Mouse (Mus musculus): ENCODE measurements around the gene Cog8. TPM values are rescaled to one million over a fixed set of nuclear protein-coding genes. Genes with fewer than 3 reads are reported as not detected.
"Not testable (repeated sequence)": the region's sequence is repeated elsewhere in the genome, so short reads cannot be mapped to it uniquely, and the experiment has no call there.

Cog8 gene
- polyA plus RNA-seq, 1 experiment from 2014 or later, result 39.3 TPM

- Histone ChIP-seq H3K27ac (ENCODE audit: low read length) (peak within 1 kb of the TSS; percentile 89), H3K9ac (replicated peaks; ENCODE audit: low read depth, low read length) (peak within 1 kb of the TSS; percentile 72), H3K27me3 (replicated peaks; ENCODE audit: control insufficient read depth, insufficient read depth, low read length) (no peaks in the 10 kb centered on the region), H3K4me3 (replicated peaks; ENCODE audit: low read length) (peak within 1 kb of the TSS; percentile 63), H3K4me2 (ENCODE audit: low read length) (peak within 1 kb of the TSS; percentile 90), H3K9me3 (ENCODE audit: control insufficient read depth, low read length) (no peaks in the 10 kb centered on the region), H3K36me3 (ENCODE audit: control insufficient read depth, insufficient read depth) (peaks cover 33% of the 10 kb centered on the region), H3K4me1 (replicated peaks; ENCODE audit: control insufficient read depth, insufficient read depth, low read length) (peaks cover 16% of the 10 kb centered on the region)
- under 1% methylated on average over 83 of the region's 87 CpGs for WGBS
- ATAC-seq, result peak; percentile 90
These were observed 8.2 kb downstream of the Cog8 start, which contains the start of gene Pdf for GRCm38 (mm10) chr8:107048061-107048941. TSS of gene Pdf (minus strand) at chr8:107048614.

DNA sequence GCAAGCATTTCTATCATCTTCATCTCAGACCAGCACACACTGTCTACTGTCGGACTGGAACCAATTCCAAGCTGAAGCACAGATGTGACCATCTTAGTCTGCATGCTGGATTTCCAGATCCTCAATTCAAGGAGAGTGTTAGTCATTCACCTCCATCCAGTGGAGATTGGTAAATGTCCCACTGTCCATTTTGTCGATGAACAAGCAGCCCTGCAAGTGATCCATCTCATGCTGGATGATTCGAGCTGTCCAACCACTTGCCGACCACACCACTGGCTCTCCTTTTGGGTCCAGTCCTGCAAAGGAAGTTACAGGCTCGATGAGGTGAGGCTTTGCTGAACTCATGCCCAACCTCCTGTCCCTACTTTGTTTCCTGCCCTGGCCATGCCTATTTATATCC lies 9.5 kb downstream of the Cog8 start:
- no peaks in the 10 kb centered on the region for H3K9me3 ChIP-seq (ENCODE audit: control insufficient read depth, low read length)
- peaks cover 16% of the 10 kb centered on the region for H3K4me1 ChIP-seq (replicated peaks; ENCODE audit: control insufficient read depth, insufficient read depth, low read length)
- WGBS, result 87% methylated on average over 5 of the region's 5 CpGs
- H3K36me3 ChIP-seq (ENCODE audit: control insufficient read depth, insufficient read depth), result peaks cover 30% of the 10 kb centered on the region
- H3K4me3 ChIP-seq (replicated peaks; ENCODE audit: low read length), result no peak overlapping the region
- H3K27ac ChIP-seq (ENCODE audit: low read length), result no peak overlapping the region
- ATAC-seq, result no peak
- no peak overlapping the region for H3K4me2 ChIP-seq (ENCODE audit: low read length)
- no peak overlapping the region for H3K9ac ChIP-seq (replicated peaks; ENCODE audit: low read depth, low read length)
- no peaks in the 10 kb centered on the region for H3K27me3 ChIP-seq (replicated peaks; ENCODE audit: control insufficient read depth, insufficient read depth, low read length)

GRCm38 (mm10) chr8:107045478-107045877 lies 11.0 kb downstream of the Cog8 start:
- peaks cover 16% of the 10 kb centered on the region for H3K4me1 ChIP-seq (replicated peaks; ENCODE audit: control insufficient read depth, insufficient read depth, low read length)
- 92% methylated on average over 6 of the region's 6 CpGs for WGBS
- no peak overlapping the region for H3K4me2 ChIP-seq (ENCODE audit: low read length)
- no peak overlapping the region for H3K4me3 ChIP-seq (replicated peaks; ENCODE audit: low read length)
- no peak for ATAC-seq
- H3K36me3 ChIP-seq (ENCODE audit: control insufficient read depth, insufficient read depth), result peaks cover 32% of the 10 kb centered on the region
- no peak overlapping the region for H3K9ac ChIP-seq (replicated peaks; ENCODE audit: low read depth, low read length)
- no peaks in the 10 kb centered on the region for H3K27me3 ChIP-seq (replicated peaks; ENCODE audit: control insufficient read depth, insufficient read depth, low read length)
- H3K9me3 ChIP-seq (ENCODE audit: control insufficient read depth, low read length), result no peaks in the 10 kb centered on the region
- H3K27ac ChIP-seq (ENCODE audit: low read length), result no peak overlapping the region

DNA sequence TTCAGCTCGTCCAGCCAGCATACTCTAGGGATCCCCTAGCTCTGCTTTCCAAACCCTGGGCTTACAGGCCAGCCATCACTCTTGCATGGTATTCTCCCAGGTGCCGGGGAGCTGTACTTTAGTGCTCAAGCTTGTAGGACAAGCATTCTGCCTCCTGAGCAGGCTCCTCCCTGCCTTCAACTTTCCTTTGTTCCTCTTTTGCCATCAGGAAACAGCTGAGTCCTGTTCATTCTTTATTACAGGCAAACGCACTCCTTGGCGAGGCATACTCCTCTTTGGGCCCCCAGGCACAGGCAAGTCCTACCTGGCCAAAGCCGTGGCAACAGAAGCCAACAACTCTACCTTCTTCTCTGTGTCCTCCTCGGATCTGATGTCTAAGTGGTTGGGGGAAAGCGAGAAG lies 15.9 kb downstream of the Cog8 start:
- H3K4me2 ChIP-seq (ENCODE audit: low read length), result no peak overlapping the region
- no peak overlapping the region for H3K27ac ChIP-seq (ENCODE audit: low read length)
- H3K9ac ChIP-seq (replicated peaks; ENCODE audit: low read depth, low read length), result no peak overlapping the region
- no peaks in the 10 kb centered on the region for H3K9me3 ChIP-seq (ENCODE audit: control insufficient read depth, low read length)
- ATAC-seq, result no peak
- H3K4me1 ChIP-seq (replicated peaks; ENCODE audit: control insufficient read depth, insufficient read depth, low read length), result no peaks in the 10 kb centered on the region
- H3K36me3 ChIP-seq (ENCODE audit: control insufficient read depth, insufficient read depth), result peaks cover 43% of the 10 kb centered on the region
- 89% methylated on average over 7 of the region's 7 CpGs for WGBS
- H3K4me3 ChIP-seq (replicated peaks; ENCODE audit: low read length), result no peak overlapping the region
- no peaks in the 10 kb centered on the region for H3K27me3 ChIP-seq (replicated peaks; ENCODE audit: control insufficient read depth, insufficient read depth, low read length)

DNA sequence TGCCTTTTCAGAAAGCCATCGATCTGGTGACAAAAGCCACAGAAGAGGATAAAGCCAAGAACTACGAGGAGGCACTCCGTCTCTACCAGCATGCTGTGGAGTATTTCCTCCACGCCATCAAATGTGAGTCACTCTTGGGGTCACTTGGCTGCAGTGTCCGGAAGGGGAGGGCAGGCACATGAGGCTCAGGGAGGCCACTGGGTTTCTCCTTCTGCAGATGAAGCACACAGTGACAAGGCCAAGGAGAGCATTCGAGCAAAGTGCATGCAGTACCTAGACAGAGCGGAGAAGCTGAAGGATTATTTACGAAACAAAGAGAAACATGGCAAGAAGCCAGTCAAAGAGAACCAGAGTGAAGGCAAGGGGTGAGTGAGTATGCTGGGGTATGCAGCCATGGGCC lies 19.9 kb downstream of the Cog8 start:
- H3K27me3 ChIP-seq (replicated peaks; ENCODE audit: control insufficient read depth, insufficient read depth, low read length), result no peaks in the 10 kb centered on the region
- H3K9me3 ChIP-seq (ENCODE audit: control insufficient read depth, low read length), result no peaks in the 10 kb centered on the region
- no peak overlapping the region for H3K4me2 ChIP-seq (ENCODE audit: low read length)
- peaks cover 21% of the 10 kb centered on the region for H3K36me3 ChIP-seq (ENCODE audit: control insufficient read depth, insufficient read depth)
- WGBS, result 84% methylated on average over 8 of the region's 8 CpGs
- no peak overlapping the region for H3K9ac ChIP-seq (replicated peaks; ENCODE audit: low read depth, low read length)
- no peak overlapping the region for H3K4me3 ChIP-seq (replicated peaks; ENCODE audit: low read length)
- H3K4me1 ChIP-seq (replicated peaks; ENCODE audit: control insufficient read depth, insufficient read depth, low read length), result peaks cover 18% of the 10 kb centered on the region
- no peak for ATAC-seq
- no peak overlapping the region for H3K27ac ChIP-seq (ENCODE audit: low read length)

DNA sequence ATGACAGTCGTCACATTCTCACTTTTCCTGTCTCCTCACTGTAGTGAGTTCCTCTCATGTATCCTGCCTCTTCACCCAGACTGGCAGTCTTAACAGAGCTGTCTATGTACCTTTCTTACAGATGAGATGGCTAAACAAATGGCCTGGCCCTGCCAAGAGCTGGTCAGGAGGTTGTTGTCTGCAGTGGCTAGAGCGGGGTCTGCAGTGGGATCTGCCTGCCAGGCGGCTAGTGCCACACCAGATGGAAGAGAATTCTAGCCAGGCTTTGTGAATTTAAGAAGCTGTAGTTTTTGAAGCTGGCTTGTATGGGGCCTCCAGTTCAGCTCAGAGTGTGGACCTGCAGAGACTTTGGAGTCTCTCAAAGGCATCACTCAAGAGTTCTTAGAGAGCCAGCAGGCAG lies 20.8 kb downstream of the Cog8 start:
- Histone ChIP-seq H3K9me3 (ENCODE audit: control insufficient read depth, low read length) (no peaks in the 10 kb centered on the region), H3K27ac (ENCODE audit: low read length) (no peak overlapping the region), H3K27me3 (replicated peaks; ENCODE audit: control insufficient read depth, insufficient read depth, low read length) (no peaks in the 10 kb centered on the region), H3K4me1 (replicated peaks; ENCODE audit: control insufficient read depth, insufficient read depth, low read length) (peaks cover 18% of the 10 kb centered on the region), H3K9ac (replicated peaks; ENCODE audit: low read depth, low read length) (no peak overlapping the region), H3K36me3 (ENCODE audit: control insufficient read depth, insufficient read depth) (peaks cover 15% of the 10 kb centered on the region), H3K4me3 (replicated peaks; ENCODE audit: low read length) (no peak overlapping the region), H3K4me2 (ENCODE audit: low read length) (no peak overlapping the region)
- ATAC-seq, result no peak
- WGBS, result 88% methylated on average over 3 of the region's 3 CpGs

- WGBS, result 91% methylated on average over 2 of the region's 2 CpGs
- ATAC-seq; H3K27ac ChIP-seq (ENCODE audit: low read length); H3K9ac ChIP-seq (replicated peaks; ENCODE audit: low read depth, low read length); H3K4me2 ChIP-seq (ENCODE audit: low read length); H3K9me3 ChIP-seq (ENCODE audit: control insufficient read depth, low read length); H3K36me3 ChIP-seq (ENCODE audit: control insufficient read depth, insufficient read depth); H3K27me3 ChIP-seq (replicated peaks; ENCODE audit: control insufficient read depth, insufficient read depth, low read length); H3K4me3 ChIP-seq (replicated peaks; ENCODE audit: low read length): not testable (repeated sequence)
- H3K4me1 ChIP-seq (replicated peaks; ENCODE audit: control insufficient read depth, insufficient read depth, low read length), result peaks cover 18% of the 10 kb centered on the region
These were observed 22.9 kb downstream of the Cog8 start for GRCm38 (mm10) chr8:107033609-107034008.

DNA sequence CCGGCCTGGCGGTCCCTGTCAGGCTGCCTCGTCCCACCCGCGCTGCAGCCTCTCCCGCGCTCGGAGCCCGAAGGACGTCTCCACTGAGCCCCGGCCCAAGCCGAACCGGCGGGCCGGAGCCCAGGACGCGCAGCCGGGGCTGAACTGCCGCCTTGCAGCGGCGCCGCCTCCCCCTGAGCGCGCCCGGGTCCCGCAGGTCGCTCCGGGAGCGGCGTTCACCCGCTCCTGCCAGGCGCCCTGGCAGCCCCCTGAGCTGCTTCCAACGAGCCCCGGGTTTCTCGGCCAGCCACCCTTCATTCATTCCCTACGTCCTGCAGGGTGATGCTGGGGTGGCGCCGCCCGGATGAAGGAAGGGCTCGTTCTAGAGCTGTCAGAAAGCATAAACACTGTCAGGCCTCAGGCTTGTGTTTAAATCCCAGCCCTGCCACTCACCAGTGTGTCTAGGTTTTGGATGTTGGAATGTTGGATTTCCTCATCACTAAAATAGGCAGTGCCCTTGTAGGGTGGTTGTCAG lies 24.9 kb downstream of the Cog8 start:
- Histone ChIP-seq H3K9me3 (ENCODE audit: control insufficient read depth, low read length) (no peaks in the 10 kb centered on the region), H3K9ac (replicated peaks; ENCODE audit: low read depth, low read length) (peak overlapping the region; percentile 85), H3K4me2 (ENCODE audit: low read length) (peak overlapping the region; percentile 62), H3K4me3 (replicated peaks; ENCODE audit: low read length) (peak overlapping the region; percentile 85), H3K27me3 (replicated peaks; ENCODE audit: control insufficient read depth, insufficient read depth, low read length) (no peaks in the 10 kb centered on the region), H3K4me1 (replicated peaks; ENCODE audit: control insufficient read depth, insufficient read depth, low read length) (peaks cover 18% of the 10 kb centered on the region), H3K36me3 (ENCODE audit: control insufficient read depth, insufficient read depth) (peaks cover 2% of the 10 kb centered on the region; the same call in 1 of the 2 replicates), H3K27ac (ENCODE audit: low read length) (peak overlapping the region; percentile 72)
- ATAC-seq, result no peak; the same call in 1 of the 2 replicates
- under 1% methylated on average over 40 of the region's 40 CpGs for WGBS

- Histone ChIP-seq H3K4me3 (replicated peaks; ENCODE audit: low read length) (peak within 1 kb of the TSS; percentile 85), H3K27ac (ENCODE audit: low read length) (peak within 1 kb of the TSS; percentile 72), H3K9ac (replicated peaks; ENCODE audit: low read depth, low read length) (peak within 1 kb of the TSS; percentile 85), H3K4me1 (replicated peaks; ENCODE audit: control insufficient read depth, insufficient read depth, low read length) (peaks cover 18% of the 10 kb centered on the region), H3K36me3 (ENCODE audit: control insufficient read depth, insufficient read depth) (no peaks in the 10 kb centered on the region), H3K9me3 (ENCODE audit: control insufficient read depth, low read length) (no peaks in the 10 kb centered on the region), H3K4me2 (ENCODE audit: low read length) (peak within 1 kb of the TSS; percentile 62), H3K27me3 (replicated peaks; ENCODE audit: control insufficient read depth, insufficient read depth, low read length) (no peaks in the 10 kb centered on the region)
- ATAC-seq, result peak; percentile 98
- WGBS, result 4% methylated on average over 65 of the region's 66 CpGs
These were observed 25.6 kb downstream of the Cog8 start, which contains the start of gene Vps4a for GRCm38 (mm10) chr8:107030650-107031576. TSS of gene Vps4a (plus strand) at chr8:107031222.

All from forebrain, embryonic 16.5 days (tissue).